Mouse (Mus musculus): ENCODE measurements around the gene Plcb1.
A peak's percentile ranks its signal among the peaks of the same experiment; 100 is the strongest.
"Not testable (repeated sequence)": the region's sequence is repeated elsewhere in the genome, so short reads cannot be mapped to it uniquely, and the experiment has no call there.

The Plcb1 gene

GRCm38 (mm10) chr2:135305736-135306471, 520.0 kb downstream of the Plcb1 start:
- no peak for DNase-seq (ENCODE audit: low spot score in 2 of 2)

- DNase-seq (ENCODE audit: low spot score in 2 of 2) = no peak
Observed at GRCm38 (mm10) chr2:135306472-135306771, 520.6 kb downstream of the Plcb1 start.

- no peak for DNase-seq (ENCODE audit: low spot score in 2 of 2)
Observed at GRCm38 (mm10) chr2:135307787-135308186, 521.9 kb downstream of the Plcb1 start.

- DNase-seq (ENCODE audit: low spot score in 2 of 2) = no peak
Observed at GRCm38 (mm10) chr2:135315980-135316379, 530.1 kb downstream of the Plcb1 start.

GRCm38 (mm10) chr2:135318136-135318535, 532.3 kb downstream of the Plcb1 start:
- DNase-seq (ENCODE audit: low spot score in 2 of 2) = no peak

- DNase-seq (ENCODE audit: low spot score in 2 of 2) = no peak
Observed at GRCm38 (mm10) chr2:135323276-135323954, 537.5 kb downstream of the Plcb1 start.

- DNase-seq (ENCODE audit: low spot score in 2 of 2) = peak; percentile 36 to 59
Observed at GRCm38 (mm10) chr2:135323955-135324302, 538.1 kb downstream of the Plcb1 start.

- no peak for DNase-seq (ENCODE audit: low spot score in 2 of 2)
Observed at GRCm38 (mm10) chr2:135328756-135329155, 542.9 kb downstream of the Plcb1 start.

- no peak for DNase-seq (ENCODE audit: low spot score in 2 of 2)
Observed at GRCm38 (mm10) chr2:135329782-135330545, 544.1 kb downstream of the Plcb1 start.

- no peak for DNase-seq (ENCODE audit: low spot score in 2 of 2)
Observed at GRCm38 (mm10) chr2:135331868-135332267, 546.0 kb downstream of the Plcb1 start.

GRCm38 (mm10) chr2:135356311-135356710, 570.4 kb downstream of the Plcb1 start:
- DNase-seq (ENCODE audit: low spot score in 2 of 2) = no peak

- DNase-seq (ENCODE audit: low spot score in 2 of 2) = peak in 1 of 2 experiments; percentile 3
Observed at GRCm38 (mm10) chr2:135361798-135362197, 575.9 kb downstream of the Plcb1 start.

- no peak for DNase-seq (ENCODE audit: low spot score in 2 of 2)
Observed at GRCm38 (mm10) chr2:135362948-135363347, 577.1 kb downstream of the Plcb1 start.

- peak; percentile 11 to 15 for DNase-seq (ENCODE audit: low spot score in 2 of 2)
Observed at GRCm38 (mm10) chr2:135370259-135370835, 584.5 kb downstream of the Plcb1 start.

GRCm38 (mm10) chr2:135380796-135381195, 594.9 kb downstream of the Plcb1 start:
- DNase-seq (ENCODE audit: low spot score in 2 of 2) = not testable (repeated sequence)

GRCm38 (mm10) chr2:135381396-135381795, 595.5 kb downstream of the Plcb1 start:
- DNase-seq (ENCODE audit: low spot score in 2 of 2) = no peak

- peak; percentile 6 to 25 for DNase-seq (ENCODE audit: low spot score in 2 of 2)
Observed at GRCm38 (mm10) chr2:135387990-135388389, 602.1 kb downstream of the Plcb1 start.

- no peak for DNase-seq (ENCODE audit: low spot score in 2 of 2)
Observed at GRCm38 (mm10) chr2:135394698-135395097, 608.8 kb downstream of the Plcb1 start.

GRCm38 (mm10) chr2:135396375-135396774, 610.5 kb downstream of the Plcb1 start:
- no peak for DNase-seq (ENCODE audit: low spot score in 2 of 2)

- no peak for DNase-seq (ENCODE audit: low spot score in 2 of 2)
Observed at GRCm38 (mm10) chr2:135397970-135398369, 612.1 kb downstream of the Plcb1 start.

- DNase-seq (ENCODE audit: low spot score in 2 of 2) = no peak
Observed at GRCm38 (mm10) chr2:135399760-135400159, 613.9 kb downstream of the Plcb1 start.

GRCm38 (mm10) chr2:135402916-135403315, 617.0 kb downstream of the Plcb1 start:
- DNase-seq (ENCODE audit: low spot score in 2 of 2) = no peak

Data from urinary bladder, adult 18-20 months (tissue).